Mouse (Mus musculus): ENCODE data around the gene Robo1.
"Not testable (repeated sequence)": the region's sequence is repeated elsewhere in the genome, so short reads cannot be mapped to it uniquely, and the experiment has no call there.

Robo1 gene

GRCm38 (mm10) chr16:72444428-72445135, 136.5 kb downstream of the Robo1 start:
- no peak for DNase-seq (ENCODE audit: low spot score in 2 of 2)

- DNase-seq (ENCODE audit: low spot score in 2 of 2): no peak
Measured at GRCm38 (mm10) chr16:72458155-72458554, 150.0 kb downstream of the Robo1 start.

- no peak for DNase-seq (ENCODE audit: low spot score in 2 of 2)
Measured at GRCm38 (mm10) chr16:72458576-72458975, 150.5 kb downstream of the Robo1 start.

- DNase-seq (ENCODE audit: low spot score in 2 of 2): no peak
Measured at GRCm38 (mm10) chr16:72465696-72466095, 157.6 kb downstream of the Robo1 start.

GRCm38 (mm10) chr16:72470037-72470673, 162.0 kb downstream of the Robo1 start:
- no peak for DNase-seq (ENCODE audit: low spot score in 2 of 2)

GRCm38 (mm10) chr16:72510716-72511199, 202.7 kb downstream of the Robo1 start:
- no peak for DNase-seq (ENCODE audit: low spot score in 2 of 2)

GRCm38 (mm10) chr16:72531337-72531736, 223.2 kb downstream of the Robo1 start:
- DNase-seq (ENCODE audit: low spot score in 2 of 2): no peak

- DNase-seq (ENCODE audit: low spot score in 2 of 2): no peak
Measured at GRCm38 (mm10) chr16:72533900-72534571, 225.9 kb downstream of the Robo1 start.

GRCm38 (mm10) chr16:72538171-72538570, 230.1 kb downstream of the Robo1 start:
- no peak for DNase-seq (ENCODE audit: low spot score in 2 of 2)

GRCm38 (mm10) chr16:72543928-72544327, 235.8 kb downstream of the Robo1 start:
- DNase-seq (ENCODE audit: low spot score in 2 of 2): no peak

GRCm38 (mm10) chr16:72544950-72545349, 236.8 kb downstream of the Robo1 start:
- DNase-seq (ENCODE audit: low spot score in 2 of 2): no peak

GRCm38 (mm10) chr16:72551672-72552243, 243.7 kb downstream of the Robo1 start:
- no peak for DNase-seq (ENCODE audit: low spot score in 2 of 2)

GRCm38 (mm10) chr16:72553713-72554112, 245.6 kb downstream of the Robo1 start:
- no peak for DNase-seq (ENCODE audit: low spot score in 2 of 2)

- not testable (repeated sequence) for DNase-seq (ENCODE audit: low spot score in 2 of 2)
Measured at GRCm38 (mm10) chr16:72562149-72562548, 254.0 kb downstream of the Robo1 start.

- no peak for DNase-seq (ENCODE audit: low spot score in 2 of 2)
Measured at GRCm38 (mm10) chr16:72563196-72563963, 255.3 kb downstream of the Robo1 start.

- no peak for DNase-seq (ENCODE audit: low spot score in 2 of 2)
Measured at GRCm38 (mm10) chr16:72575171-72575570, 267.1 kb downstream of the Robo1 start.

GRCm38 (mm10) chr16:72576956-72577355, 268.9 kb downstream of the Robo1 start:
- no peak for DNase-seq (ENCODE audit: low spot score in 2 of 2)

- no peak for DNase-seq (ENCODE audit: low spot score in 2 of 2)
Measured at GRCm38 (mm10) chr16:72584454-72585159, 276.5 kb downstream of the Robo1 start.

- DNase-seq (ENCODE audit: low spot score in 2 of 2): no peak
Measured at GRCm38 (mm10) chr16:72585160-72585813, 277.2 kb downstream of the Robo1 start.

GRCm38 (mm10) chr16:72587376-72588072, 279.4 kb downstream of the Robo1 start:
- no peak for DNase-seq (ENCODE audit: low spot score in 2 of 2)
